16 mouse cellular contexts compared by ENCODE assay signal in genomic region chr15:33992383-33992782, GRCm38 (mm10).
DNase-seq lines count a peak whose midpoint lies in the region; ATAC-seq and TF ChIP-seq lines count a peak whose summit lies in the region.
"Had no signal": no experiment of that assay in that cellular context is flagged by ENCODE, and none has a peak within 500 bp of the region (broad histone marks: within the 10 kb centered on the region; RNA-seq: fewer than 3 reads in every experiment).

No protein-coding gene starts in this region.

- H3K4me2 ChIP-seq in forebrain, postnatal 0 days (ENCODE audit: low read depth): no peak overlapping the region
- H3K4me2 ChIP-seq in forebrain, embryonic 11.5 days (ENCODE audit: low read depth, low read length, severe bottlenecking): no peak overlapping the region
- no peak overlapping the region for H3K4me2 ChIP-seq in midbrain, postnatal 0 days (ENCODE audit: low read depth, low read length, poor library complexity, severe bottlenecking)
- H3K4me2 ChIP-seq: hindbrain, embryonic 13.5 days; liver, embryonic 15.5 days had no signal

- H3K27me3 ChIP-seq in forebrain, postnatal 0 days (ENCODE audit: insufficient read depth, low read length): no peaks in the 10 kb centered on the region
- no peaks in the 10 kb centered on the region for H3K27me3 ChIP-seq in forebrain, embryonic 11.5 days (ENCODE audit: control insufficient read depth, insufficient read depth, low read length)
- H3K27me3 ChIP-seq in midbrain, postnatal 0 days (ENCODE audit: insufficient read depth, low read length): no peaks in the 10 kb centered on the region
- H3K27me3 ChIP-seq in midbrain, embryonic 10.5 days (ENCODE audit: low read depth, poor library complexity, severe bottlenecking): no peaks in the 10 kb centered on the region
- H3K27me3 ChIP-seq: hindbrain, embryonic 13.5 days; liver, embryonic 15.5 days had no signal

- intact Hi-C loops in left cerebral cortex, postnatal 36 days (cut with DNase I): no loop called here

- peak; percentile 44 for DNase-seq in forebrain, postnatal 0 days
- DNase-seq in forebrain, embryonic 11.5 days (ENCODE audit: low spot score): no peak
- peak; percentile 31 for DNase-seq in midbrain, postnatal 0 days (ENCODE audit: low spot score)
- no peak for DNase-seq in midbrain, embryonic 10.5 days (ENCODE audit: low spot score)
- DNase-seq in left cerebral cortex, postnatal 36 days (ENCODE audit: low spot score in 2 of 2): peak; percentile 4 to 14
- no peak for DNase-seq in ovary, postnatal 36 days (ENCODE audit: low spot score)
- DNase-seq in layer of hippocampus, adult 11-12 months (ENCODE audit: low spot score): no peak
- no peak for DNase-seq in layer of hippocampus, postnatal 36 days
- DNase-seq: kidney, adult 18-20 months; kidney, postnatal 4 days; thymus, postnatal 4 days had no signal

- no peaks in the 10 kb centered on the region for H3K9me3 ChIP-seq in forebrain, postnatal 0 days (ENCODE audit: low read length)
- no peaks in the 10 kb centered on the region for H3K9me3 ChIP-seq in forebrain, embryonic 11.5 days (ENCODE audit: control insufficient read depth, low read length)
- H3K9me3 ChIP-seq in midbrain, postnatal 0 days (ENCODE audit: low read length): no peaks in the 10 kb centered on the region
- no peaks in the 10 kb centered on the region for H3K9me3 ChIP-seq in midbrain, embryonic 10.5 days (replicated peaks)
- H3K9me3 ChIP-seq: hindbrain, embryonic 13.5 days; liver, embryonic 15.5 days had no signal

- H3K4me3 ChIP-seq in forebrain, postnatal 0 days (ENCODE audit: low read depth, low read length): no peak overlapping the region
- no peak overlapping the region for H3K4me3 ChIP-seq in forebrain, embryonic 11.5 days (ENCODE audit: low read depth, low read length)
- no peak overlapping the region for H3K4me3 ChIP-seq in midbrain, postnatal 0 days (ENCODE audit: low read depth, low read length)
- H3K4me3 ChIP-seq in midbrain, embryonic 10.5 days: no peak overlapping the region
- H3K4me3 ChIP-seq: hindbrain, embryonic 13.5 days; limb, embryonic 10.5 days; liver, embryonic 15.5 days; myocyte had no signal

- no peak for ATAC-seq in forebrain, postnatal 0 days
- no peak for ATAC-seq in forebrain, embryonic 11.5 days (replicated peaks; ENCODE audit: low FRiP score)
- no peak for ATAC-seq in midbrain, postnatal 0 days (ENCODE audit: low FRiP score)

- WGBS in forebrain, postnatal 0 days: 83% methylated on average over 4 of the region's 4 CpGs
- 93% methylated on average over 4 of the region's 4 CpGs for whole genome bisulfite sequencing in forebrain, embryonic 11.5 days
- 95% methylated on average over 4 of the region's 4 CpGs for WGBS in midbrain, postnatal 0 days
- WGBS in midbrain, embryonic 10.5 days: 93% methylated on average over 4 of the region's 4 CpGs

- H3K36me3 ChIP-seq in forebrain, postnatal 0 days (ENCODE audit: insufficient read depth): no peaks in the 10 kb centered on the region
- no peaks in the 10 kb centered on the region for H3K36me3 ChIP-seq in forebrain, embryonic 11.5 days (ENCODE audit: control insufficient read depth, insufficient read depth, low read length)
- no peaks in the 10 kb centered on the region for H3K36me3 ChIP-seq in midbrain, postnatal 0 days (ENCODE audit: insufficient read depth, low read length)
- H3K36me3 ChIP-seq in midbrain, embryonic 10.5 days: no peaks in the 10 kb centered on the region
- H3K36me3 ChIP-seq: hindbrain, embryonic 13.5 days; limb, embryonic 10.5 days; liver, embryonic 15.5 days had no signal

- H3K27ac ChIP-seq in forebrain, postnatal 0 days (ENCODE audit: low read depth, low read length): no peak overlapping the region
- H3K27ac ChIP-seq in forebrain, embryonic 11.5 days (ENCODE audit: low read depth, low read length): no peak overlapping the region
- H3K27ac ChIP-seq in midbrain, postnatal 0 days (ENCODE audit: low read depth, low read length): no peak overlapping the region
- no peak overlapping the region for H3K27ac ChIP-seq in midbrain, embryonic 10.5 days (replicated peaks)
- H3K27ac ChIP-seq: hindbrain, embryonic 13.5 days; limb, embryonic 10.5 days; liver, embryonic 15.5 days; stomach, postnatal 0 days had no signal

- no peaks in the 10 kb centered on the region for H3K4me1 ChIP-seq in forebrain, postnatal 0 days (ENCODE audit: insufficient read depth)
- no peaks in the 10 kb centered on the region for H3K4me1 ChIP-seq in forebrain, embryonic 11.5 days (replicated peaks; ENCODE audit: control insufficient read depth, insufficient read depth, low read length)
- no peaks in the 10 kb centered on the region for H3K4me1 ChIP-seq in midbrain, postnatal 0 days (ENCODE audit: insufficient read depth, low read length)
- no peaks in the 10 kb centered on the region for H3K4me1 ChIP-seq in midbrain, embryonic 10.5 days
- H3K4me1 ChIP-seq: hindbrain, embryonic 13.5 days; limb, embryonic 10.5 days; liver, embryonic 15.5 days had no signal

- TF ChIP-seq CTCF in forebrain, postnatal 0 days (IDR thresholded peaks at IDR 0.05; ENCODE audit: low read depth): no peak
- TF ChIP-seq CTCF in midbrain, postnatal 0 days (IDR thresholded peaks at IDR 0.05): no peak

- H3K9ac ChIP-seq in forebrain, postnatal 0 days: no peak overlapping the region
- H3K9ac ChIP-seq in forebrain, embryonic 11.5 days (ENCODE audit: low read length): no peak overlapping the region
- no peak overlapping the region for H3K9ac ChIP-seq in midbrain, postnatal 0 days (replicated peaks; ENCODE audit: low read length, poor library complexity, severe bottlenecking)
- H3K9ac ChIP-seq: hindbrain, embryonic 13.5 days; liver, embryonic 15.5 days had no signal

Comparison
In these comparisons a context has a peak if more than half of its experiments do, and no peak if none do; other contexts are left out.
1. DNase-seq: peak in forebrain, postnatal 0 days (single experiment), midbrain, postnatal 0 days (single experiment) and left cerebral cortex, postnatal 36 days (2 of 2); none in forebrain, embryonic 11.5 days (single experiment), midbrain, embryonic 10.5 days (single experiment), ovary, postnatal 36 days (single experiment), layer of hippocampus, adult 11-12 months (single experiment) and layer of hippocampus, postnatal 36 days (0 of 2).